Mouse (Mus musculus): ENCODE measurements around the gene Tmem151a. TPM values are rescaled to one million over a fixed set of nuclear protein-coding genes. Genes with fewer than 3 reads are reported as not detected.
A peak's percentile ranks its signal among the peaks of the same experiment; 100 is the strongest.
"Not testable (repeated sequence)": the region's sequence is repeated elsewhere in the genome, so short reads cannot be mapped to it uniquely, and the experiment has no call there.

The Tmem151a gene
- polyA plus RNA-seq, 1 experiment from 2014 or later = 0.47 TPM

- H3K4me1 ChIP-seq = peaks cover 36% of the 10 kb centered on the region
- H3K9me3 ChIP-seq = no peaks in the 10 kb centered on the region
- H3K4me3 ChIP-seq = peak within 1 kb of the TSS; percentile 90
- H3K27ac ChIP-seq = peak within 1 kb of the TSS; percentile 83
- peak; percentile 93 for DNase-seq (ENCODE audit: extremely low spot score, low spot score)
- H3K27me3 ChIP-seq (ENCODE audit: poor library complexity, severe bottlenecking) = peaks cover 40% of the 10 kb centered on the region
- H3K36me3 ChIP-seq (replicated peaks) = peaks cover 34% of the 10 kb centered on the region
- under 1% methylated on average over 58 of the region's 58 CpGs for WGBS
Measured at GRCm38 (mm10) chr19:5087884-5088728, 2.8 kb upstream of the Tmem151a start, which contains the start of gene Yif1a. Gene Yif1a (plus strand): TSS chr19:5088538.

GRCm38 (mm10) chr19:5086533-5086932 lies 1.2 kb upstream of the Tmem151a start:
- H3K27me3 ChIP-seq (ENCODE audit: poor library complexity, severe bottlenecking) = peaks cover 56% of the 10 kb centered on the region
- peaks cover 36% of the 10 kb centered on the region for H3K4me1 ChIP-seq
- H3K9me3 ChIP-seq; H3K4me3 ChIP-seq; H3K27ac ChIP-seq; DNase-seq (ENCODE audit: extremely low spot score, low spot score): not testable (repeated sequence)
- peaks cover 18% of the 10 kb centered on the region for H3K36me3 ChIP-seq (replicated peaks)
- 63% methylated on average over 4 of the region's 4 CpGs for WGBS

GRCm38 (mm10) chr19:5084834-5085144 lies 542 bp downstream of the Tmem151a start:
- Histone ChIP-seq H3K27ac (no peak overlapping the region), H3K9me3 (no peaks in the 10 kb centered on the region), H3K4me3 (peak overlapping the region; percentile 58), H3K4me1 (peaks cover 36% of the 10 kb centered on the region), H3K27me3 (ENCODE audit: poor library complexity, severe bottlenecking) (peaks cover 74% of the 10 kb centered on the region), H3K36me3 (replicated peaks) (peaks cover 3% of the 10 kb centered on the region)
- no peak for DNase-seq (ENCODE audit: extremely low spot score, low spot score)
- 4% methylated on average over 15 of the region's 15 CpGs for WGBS

- Histone ChIP-seq H3K4me1 (peaks cover 30% of the 10 kb centered on the region), H3K4me3 (peak overlapping the region; percentile 58), H3K36me3 (replicated peaks) (no peaks in the 10 kb centered on the region), H3K9me3 (no peaks in the 10 kb centered on the region), H3K27me3 (ENCODE audit: poor library complexity, severe bottlenecking) (peaks cover 78% of the 10 kb centered on the region), H3K27ac (no peak overlapping the region)
- 66% methylated on average over 3 of the region's 3 CpGs for WGBS
- no peak for DNase-seq (ENCODE audit: extremely low spot score, low spot score)
Measured at GRCm38 (mm10) chr19:5083961-5084833, 1.1 kb downstream of the Tmem151a start.

- H3K27me3 ChIP-seq (ENCODE audit: poor library complexity, severe bottlenecking) = peaks cover 78% of the 10 kb centered on the region
- DNase-seq (ENCODE audit: extremely low spot score, low spot score) = no peak
- H3K27ac ChIP-seq = no peak overlapping the region
- WGBS = 71% methylated on average over 24 of the region's 24 CpGs
- no peak overlapping the region for H3K4me3 ChIP-seq
- no peaks in the 10 kb centered on the region for H3K36me3 ChIP-seq (replicated peaks)
- H3K4me1 ChIP-seq = peaks cover 19% of the 10 kb centered on the region
- H3K9me3 ChIP-seq = no peaks in the 10 kb centered on the region
Measured at GRCm38 (mm10) chr19:5082596-5082995, 2.7 kb downstream of the Tmem151a start.

GRCm38 (mm10) chr19:5082005-5082404 lies 3.3 kb downstream of the Tmem151a start:
- Histone ChIP-seq H3K4me1 (peaks cover 13% of the 10 kb centered on the region), H3K9me3 (no peaks in the 10 kb centered on the region), H3K4me3 (no peak overlapping the region), H3K27ac (no peak overlapping the region), H3K27me3 (ENCODE audit: poor library complexity, severe bottlenecking) (peaks cover 76% of the 10 kb centered on the region), H3K36me3 (replicated peaks) (no peaks in the 10 kb centered on the region)
- no peak for DNase-seq (ENCODE audit: extremely low spot score, low spot score)
- 71% methylated on average over 18 of the region's 18 CpGs for WGBS

GRCm38 (mm10) chr19:5079279-5079678 lies 6.1 kb downstream of the Tmem151a start:
- no peaks in the 10 kb centered on the region for H3K36me3 ChIP-seq (replicated peaks)
- no peak overlapping the region for H3K4me3 ChIP-seq
- no peak for DNase-seq (ENCODE audit: extremely low spot score, low spot score)
- WGBS = 91% methylated on average over 1 of the region's 1 CpGs
- H3K27ac ChIP-seq = no peak overlapping the region
- H3K4me1 ChIP-seq = no peaks in the 10 kb centered on the region
- H3K27me3 ChIP-seq (ENCODE audit: poor library complexity, severe bottlenecking) = peaks cover 59% of the 10 kb centered on the region
- H3K9me3 ChIP-seq = no peaks in the 10 kb centered on the region

GRCm38 (mm10) chr19:5073518-5073917 lies 11.8 kb downstream of the Tmem151a start:
- no peaks in the 10 kb centered on the region for H3K9me3 ChIP-seq
- H3K4me3 ChIP-seq = no peak overlapping the region
- peaks cover 46% of the 10 kb centered on the region for H3K4me1 ChIP-seq
- WGBS = 47% methylated on average over 5 of the region's 5 CpGs
- peaks cover 50% of the 10 kb centered on the region for H3K27me3 ChIP-seq (ENCODE audit: poor library complexity, severe bottlenecking)
- no peak overlapping the region for H3K27ac ChIP-seq
- no peak for DNase-seq (ENCODE audit: extremely low spot score, low spot score)
- no peaks in the 10 kb centered on the region for H3K36me3 ChIP-seq (replicated peaks)

GRCm38 (mm10) chr19:5073028-5073427 lies 12.3 kb downstream of the Tmem151a start:
- Histone ChIP-seq H3K36me3 (replicated peaks) (no peaks in the 10 kb centered on the region), H3K27me3 (ENCODE audit: poor library complexity, severe bottlenecking) (peaks cover 55% of the 10 kb centered on the region), H3K4me3 (peak overlapping the region; percentile 61), H3K9me3 (no peaks in the 10 kb centered on the region), H3K27ac (peak overlapping the region; percentile 92), H3K4me1 (peaks cover 51% of the 10 kb centered on the region)
- DNase-seq (ENCODE audit: extremely low spot score, low spot score) = peak; percentile 84
- WGBS = under 1% methylated on average over 15 of the region's 15 CpGs

GRCm38 (mm10) chr19:5072389-5073019 lies 12.8 kb downstream of the Tmem151a start:
- Histone ChIP-seq H3K27ac (peak overlapping the region; percentile 92), H3K4me3 (peak overlapping the region; percentile 61), H3K27me3 (ENCODE audit: poor library complexity, severe bottlenecking) (peaks cover 60% of the 10 kb centered on the region), H3K36me3 (replicated peaks) (no peaks in the 10 kb centered on the region), H3K9me3 (no peaks in the 10 kb centered on the region), H3K4me1 (peaks cover 56% of the 10 kb centered on the region)
- DNase-seq (ENCODE audit: extremely low spot score, low spot score) = peak; percentile 57
- WGBS = 1% methylated on average over 20 of the region's 20 CpGs

GRCm38 (mm10) chr19:5071545-5072369 lies 13.6 kb downstream of the Tmem151a start:
- DNase-seq (ENCODE audit: extremely low spot score, low spot score) = peak; percentile 89
- peaks cover 68% of the 10 kb centered on the region for H3K27me3 ChIP-seq (ENCODE audit: poor library complexity, severe bottlenecking)
- peak overlapping the region; percentile 61 for H3K4me3 ChIP-seq
- WGBS = under 1% methylated on average over 40 of the region's 40 CpGs
- H3K4me1 ChIP-seq = peaks cover 64% of the 10 kb centered on the region
- H3K9me3 ChIP-seq = no peaks in the 10 kb centered on the region
- H3K36me3 ChIP-seq (replicated peaks) = no peaks in the 10 kb centered on the region
- H3K27ac ChIP-seq = peak overlapping the region; percentile 92

- peaks cover 75% of the 10 kb centered on the region for H3K27me3 ChIP-seq (ENCODE audit: poor library complexity, severe bottlenecking)
- peaks cover 66% of the 10 kb centered on the region for H3K4me1 ChIP-seq
- peak overlapping the region; percentile 92 for H3K27ac ChIP-seq
- H3K9me3 ChIP-seq = no peaks in the 10 kb centered on the region
- WGBS = 5% methylated on average over 11 of the region's 11 CpGs
- no peaks in the 10 kb centered on the region for H3K36me3 ChIP-seq (replicated peaks)
- no peak for DNase-seq (ENCODE audit: extremely low spot score, low spot score)
- peak overlapping the region; percentile 61 for H3K4me3 ChIP-seq
Measured at GRCm38 (mm10) chr19:5071077-5071476, 14.3 kb downstream of the Tmem151a start.

Data from forebrain, embryonic 10.5 days (tissue).